Mouse (Mus musculus) CH12.LX (cell line): ENCODE data around the gene Bbs7. TPM values are rescaled to one million over a fixed set of nuclear protein-coding genes. Genes with fewer than 3 reads are reported as not detected.

Experiments used
- DNase-seq: peaks from one replicate; pipeline ENCODE4 v3.0.0-alpha.2; 2013; ENCODE audit errors: extremely low read depth
- H3K27ac ChIP-seq: 2 replicates; pipeline ENCODE4 v1.5.1; 2012; ENCODE audit warnings: low read depth, mild to moderate bottlenecking, control low read depth, moderate library complexity; ENCODE audit not compliant: insufficient read depth
- H3K27me3 ChIP-seq: replicated peaks from 2 replicates; pipeline ENCODE3; 2012; ENCODE audit warnings: inconsistent platforms
- H3K36me3 ChIP-seq, 2 experiments: replicated peaks in 1 of 2; 2 replicates each; pipeline versions ENCODE3 to v1.6.1; 2012; ENCODE audit warnings: inconsistent platforms in 1 of 2, low read length in 1 of 2, mild to moderate bottlenecking in 1 of 2, mixed read lengths in 1 of 2, moderate library complexity in 1 of 2; ENCODE audit not compliant: control insufficient read depth in 1 of 2, insufficient read depth in 1 of 2
- H3K4me1 ChIP-seq, 2 experiments: 2 replicates each; pipeline ENCODE4 v1.6.1; 2012; ENCODE audit warnings: inconsistent platforms in 1 of 2, moderate library complexity in 1 of 2; ENCODE audit not compliant: insufficient read depth in 2 of 2, control insufficient read depth in 1 of 2
- H3K4me2 ChIP-seq: 2 replicates; pipeline ENCODE4 v1.6.1; 2012; ENCODE audit warnings: low read depth, mild to moderate bottlenecking, control low read depth; ENCODE audit not compliant: poor library complexity, insufficient read depth, severe bottlenecking
- H3K4me3 ChIP-seq, 3 experiments: fragments of 150-350 bp in 1 of 3; sonication (generic) in 1 of 3; replicated peaks in 1 of 3; 2 replicates each; pipeline versions ENCODE3 to v1.5.1; 2011 to 2012; ENCODE audit warnings: low read depth in 2 of 3, low read length in 2 of 3, mild to moderate bottlenecking in 2 of 3, moderate library complexity in 2 of 3, control low read depth in 1 of 3, improper control_type of control experiment in 1 of 3, inconsistent platforms in 1 of 3, mixed read lengths in 1 of 3; ENCODE audit not compliant: poor library complexity in 1 of 3
- H3K79me2 ChIP-seq: replicated peaks from 2 replicates; pipeline ENCODE4 v1.6.1; 2012; ENCODE audit warnings: mild to moderate bottlenecking, moderate library complexity; ENCODE audit not compliant: control insufficient read depth, poor library complexity, insufficient read depth, severe bottlenecking; ENCODE audit errors: extremely low read depth
- H3K9ac ChIP-seq: 2 replicates; pipeline ENCODE4 v1.6.1; 2012; ENCODE audit warnings: low read depth, mild to moderate bottlenecking, control low read depth, moderate library complexity; ENCODE audit not compliant: insufficient read depth
- H3K9me3 ChIP-seq: replicated peaks from 2 replicates; pipeline ENCODE3; 2012; ENCODE audit warnings: low read length, inconsistent platforms, mixed read lengths
- BHLHE40 ChIP-seq: IDR thresholded peaks from 2 replicates; pipeline ENCODE4 v1.6.1; 2011; ENCODE audit warnings: mild to moderate bottlenecking, low read depth, low read length, improper control_type of control experiment
- CHD1 ChIP-seq: IDR thresholded peaks from 2 replicates; pipeline ENCODE4 v1.6.1; 2012; ENCODE audit warnings: low read depth, low read length, improper control_type of control experiment, inconsistent platforms
- CHD2 ChIP-seq: IDR thresholded peaks from 2 replicates; pipeline ENCODE4 v1.6.1; 2011; ENCODE audit warnings: low read length, improper control_type of control experiment
- CTCF ChIP-seq, 2 experiments: IDR thresholded peaks in 1 of 2; conservative IDR thresholded peaks in 1 of 2; 2 replicates each; pipeline ENCODE4 v1.5.1; 2011 to 2012; ENCODE audit warnings: low read depth in 2 of 2, low read length in 2 of 2, improper control_type of control experiment in 1 of 2, inconsistent platforms in 1 of 2, mild to moderate bottlenecking in 1 of 2, moderate library complexity in 1 of 2
- E2F4 ChIP-seq: IDR thresholded peaks from 2 replicates; pipeline ENCODE4 v1.6.1; 2011; ENCODE audit warnings: low read depth, low read length, improper control_type of control experiment; ENCODE audit not compliant: insufficient replicate concordance
- ELF1 ChIP-seq: IDR thresholded peaks from 2 replicates; pipeline ENCODE4 v1.6.1; 2014; ENCODE audit warnings: low read depth, mild to moderate bottlenecking, inconsistent platforms, low read length, improper control_type of control experiment
- EP300 ChIP-seq: IDR thresholded peaks from 2 replicates; pipeline ENCODE4 v1.6.1; 2011; ENCODE audit warnings: low read length, improper control_type of control experiment
- IRF4 ChIP-seq: IDR thresholded peaks from 2 replicates; pipeline ENCODE4 v1.6.1; 2014; ENCODE audit warnings: low read depth, mild to moderate bottlenecking, inconsistent platforms, low read length, improper control_type of control experiment
- JUN ChIP-seq: IDR thresholded peaks from 2 replicates; pipeline ENCODE4 v1.6.1; 2011; ENCODE audit warnings: low read depth, mild to moderate bottlenecking, low read length, improper control_type of control experiment, moderate library complexity; ENCODE audit not compliant: insufficient read depth
- KAT2A ChIP-seq: IDR thresholded peaks from 2 replicates; pipeline ENCODE4 v1.6.1; 2012; ENCODE audit warnings: low read length, improper control_type of control experiment, inconsistent platforms; ENCODE audit not compliant: insufficient replicate concordance
- MAX ChIP-seq: IDR thresholded peaks from 2 replicates; pipeline ENCODE4 v1.6.1; 2011; ENCODE audit warnings: low read length, improper control_type of control experiment
- MEF2A ChIP-seq: IDR thresholded peaks from 2 replicates; pipeline ENCODE4 v1.6.1; 2014; ENCODE audit warnings: low read depth, mild to moderate bottlenecking, inconsistent platforms, low read length, improper control_type of control experiment, borderline replicate concordance
- MYC ChIP-seq: IDR thresholded peaks from 2 replicates; pipeline ENCODE4 v1.6.1; 2011; ENCODE audit warnings: low read depth, mild to moderate bottlenecking, improper control_type of control experiment, low read length
- NELFE ChIP-seq: IDR thresholded peaks from 2 replicates; pipeline ENCODE4 v1.6.1; 2011; ENCODE audit warnings: low read depth, low read length, improper control_type of control experiment
- NRF1 ChIP-seq: IDR thresholded peaks from 2 replicates; pipeline ENCODE4 v1.6.1; 2014; ENCODE audit warnings: low read depth, mild to moderate bottlenecking, inconsistent platforms, low read length, improper control_type of control experiment, moderate library complexity
- POLR2A ChIP-seq: IDR thresholded peaks from 2 replicates; pipeline ENCODE4 v1.6.1; 2011; ENCODE audit warnings: low read depth, mild to moderate bottlenecking, improper control_type of control experiment, low read length
- POLR2AphosphoS2 ChIP-seq: IDR thresholded peaks from 2 replicates; pipeline ENCODE4 v1.6.1; 2011; ENCODE audit warnings: low read depth, low read length, improper control_type of control experiment
- RCOR1 ChIP-seq: conservative IDR thresholded peaks from 2 replicates; pipeline ENCODE4 v1.6.1; 2012; ENCODE audit warnings: low read depth, mild to moderate bottlenecking, inconsistent platforms, low read length, improper control_type of control experiment
- SIN3A ChIP-seq: IDR thresholded peaks from 2 replicates; pipeline ENCODE4 v1.6.1; 2012; ENCODE audit warnings: low read length, improper control_type of control experiment, inconsistent platforms
- SMC3 ChIP-seq: IDR thresholded peaks from 2 replicates; pipeline ENCODE4 v1.6.1; 2011; ENCODE audit warnings: low read depth, low read length, improper control_type of control experiment
- TCF12 ChIP-seq: IDR thresholded peaks from 2 replicates; pipeline ENCODE4 v1.6.1; 2014; ENCODE audit warnings: low read depth, mild to moderate bottlenecking, inconsistent platforms, low read length, improper control_type of control experiment
- UBTF ChIP-seq: IDR thresholded peaks from 2 replicates; pipeline ENCODE4 v1.6.1; 2012; ENCODE audit warnings: low read depth, mild to moderate bottlenecking, inconsistent platforms, low read length, improper control_type of control experiment, moderate library complexity
- USF2 ChIP-seq: conservative IDR thresholded peaks from 2 replicates; pipeline ENCODE4 v1.6.1; 2011; ENCODE audit warnings: low read depth, low read length, improper control_type of control experiment
- ZC3H11A ChIP-seq: IDR thresholded peaks from 2 replicates; pipeline ENCODE4 v1.6.1; 2012; ENCODE audit warnings: low read depth, mild to moderate bottlenecking, inconsistent platforms, low read length, improper control_type of control experiment
- dilution Hi-C: fragments of 300-500 bp; cut with MboI; formaldehyde crosslinking; loops from 2 replicates; pipeline ENCODE4 v1.14.3; 2020; ENCODE audit warnings: low sequenced_read_pairs; ENCODE audit not compliant: extremely low pct_unique_long_range_greater_than_20kb, extremely low pct_ligation_motif_present
- in situ Hi-C: fragments of 300-500 bp; cut with MboI; formaldehyde crosslinking; loops from 3 replicates; pipeline ENCODE4 v1.14.3; 2019; ENCODE audit warnings: low sequenced_read_pairs, low pct_ligation_motif_present, low pct_unique_long_range_greater_than_20kb, mixed read lengths
- polyA plus RNA-seq: library from polyadenylated mRNA; unstranded; fragments of >175 nt; gene quantifications from 2 replicates; pipeline ENCODE4 v1.2.1, GENCODE M21; 2012; ENCODE audit warnings: low read depth; ENCODE audit not compliant: insufficient read length
- total RNA-seq, 2 experiments: library from RNA; depleted of rRNA; stranded (reverse); fragments of 300-350 nt in 1 of 2; fragments of >200 nt in 1 of 2; gene quantifications; 2 replicates each; pipeline ENCODE4 v1.2.3; 2012 to 2014

Bbs7 gene
- total and polyA plus RNA-seq, 3 experiments, result 1.6 to 6.6 (median 3.3) TPM

DNA sequence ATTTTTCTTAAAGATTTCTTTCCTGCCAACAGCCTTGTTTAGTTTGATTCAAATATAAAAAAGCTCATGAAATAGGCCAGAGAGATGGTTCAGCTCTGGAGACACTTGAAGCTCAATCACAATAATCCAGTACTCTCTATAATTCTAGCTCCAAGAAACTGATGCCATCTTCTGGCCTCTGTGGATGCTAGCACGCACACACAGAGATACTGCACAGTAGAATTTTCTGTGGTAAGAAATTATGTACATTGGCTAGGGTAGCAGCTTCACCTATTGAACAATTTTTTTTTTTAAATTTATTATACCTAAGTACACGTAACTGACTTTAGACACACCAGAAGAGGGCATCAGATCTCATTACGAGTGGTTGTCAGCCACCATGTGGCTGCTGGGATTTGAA lies 49.6 kb downstream of the Bbs7 start:
- DNase-seq, result no peak
- H3K9ac ChIP-seq, result no peak overlapping the region
- TF ChIP-seq JUN (no peak), IRF4 (no peak), ELF1 (no peak), UBTF (no peak), POLR2AphosphoS2 (peak; percentile 88), MEF2A (no peak), POLR2A (0 out of 2 replicates have a peak, but pooled peaks have one; percentile 14), TCF12 (no peak)
- TF ChIP-seq, all 38 proteins: peak for 2
- H3K4me2 ChIP-seq, result no peak overlapping the region
- H3K4me1 ChIP-seq, result peaks cover 0 to 10% of the 10 kb centered on the region in 2 experiments; a peak in 2 of 4 replicates
- H3K4me3 ChIP-seq, result no peak overlapping the region
- no peaks in the 10 kb centered on the region for H3K9me3 ChIP-seq
- H3K36me3 ChIP-seq, result peaks cover 52 to 91% of the 10 kb centered on the region in 2 experiments
- in situ Hi-C loops (no loop called here), dilution Hi-C loops (no loop called here)
- no peak overlapping the region for H3K27ac ChIP-seq
- H3K79me2 ChIP-seq, result peaks cover 8% of the 10 kb centered on the region
- H3K27me3 ChIP-seq, result no peaks in the 10 kb centered on the region

- Histone ChIP-seq H3K9me3 (no peaks in the 10 kb centered on the region), H3K27me3 (no peaks in the 10 kb centered on the region), H3K4me2 (no peak overlapping the region), H3K4me3 (no peak overlapping the region), H3K79me2 (no peaks in the 10 kb centered on the region), H3K9ac (no peak overlapping the region), H3K4me1 (no peaks in the 10 kb centered on the region), H3K27ac (no peak overlapping the region), H3K36me3 (peaks cover 55 to 90% of the 10 kb centered on the region in 2 experiments)
- DNase-seq, result no peak
- TF ChIP-seq CHD2, result no peak
- no peak for TF ChIP-seq SMC3
- TF ChIP-seq NRF1, result no peak
- no peak for TF ChIP-seq USF2
- no peak for TF ChIP-seq RCOR1
- TF ChIP-seq MAX, result no peak
- no peak for TF ChIP-seq NELFE
- TF ChIP-seq SIN3A, result no peak
- TF ChIP-seq POLR2A, result no peak
- TF ChIP-seq BHLHE40, result no peak
- no peak for TF ChIP-seq ELF1
- TF ChIP-seq ZC3H11A, result no peak
- TF ChIP-seq E2F4, result no peak
- no peak for TF ChIP-seq CTCF (conservative IDR thresholded peaks at IDR 0.05 in 1 of 2, IDR thresholded peaks at IDR 0.05 in 1 of 2; ENCODE audit: low read depth in 2 of 2, low read length in 2 of 2)
- TF ChIP-seq CHD1, result no peak
- TF ChIP-seq KAT2A, result no peak
- TF ChIP-seq MYC, result no peak
- no peak for TF ChIP-seq EP300
- dilution Hi-C loops, result no loop called here
- in situ Hi-C loops, result no loop called here
Observed at GRCm38 (mm10) chr3:36559606-36560005, 53.7 kb downstream of the Bbs7 start.
